Mouse (Mus musculus): ENCODE data around the gene Ctso. TPM values are rescaled to one million over a fixed set of nuclear protein-coding genes. Genes with fewer than 3 reads are reported as not detected.
A peak's percentile ranks its signal among the peaks of the same experiment; 100 is the strongest.

The Ctso gene
- polyA plus RNA-seq, 1 experiment from 2014 or later: 7.1 TPM

- Histone ChIP-seq H3K9me3 (ENCODE audit: control insufficient read depth, low read length) (no peaks in the 10 kb centered on the region), H3K4me3 (replicated peaks; ENCODE audit: low read depth, low read length) (no peak overlapping the region), H3K4me1 (ENCODE audit: control insufficient read depth, insufficient read depth, low read length) (peaks cover 9% of the 10 kb centered on the region), H3K27ac (replicated peaks; ENCODE audit: low read depth, low read length) (no peak overlapping the region), H3K9ac (replicated peaks; ENCODE audit: low read length) (no peak overlapping the region), H3K27me3 (ENCODE audit: control insufficient read depth, insufficient read depth, low read length) (no peaks in the 10 kb centered on the region), H3K36me3 (ENCODE audit: control insufficient read depth, insufficient read depth, low read length) (no peaks in the 10 kb centered on the region), H3K4me2 (ENCODE audit: low read length) (no peak overlapping the region)
- DNase-seq: no peak
- ATAC-seq (ENCODE audit: low FRiP score, low TSS enrichment): no peak
- WGBS: 70% methylated on average over 3 of the region's 3 CpGs
These were observed 12.7 kb upstream of the Ctso start for GRCm38 (mm10) chr3:81919681-81920080.

GRCm38 (mm10) chr3:81922910-81923309 is 9.5 kb upstream of the Ctso start:
- no peaks in the 10 kb centered on the region for H3K36me3 ChIP-seq (ENCODE audit: control insufficient read depth, insufficient read depth, low read length)
- H3K9ac ChIP-seq (replicated peaks; ENCODE audit: low read length): no peak overlapping the region
- no peak overlapping the region for H3K27ac ChIP-seq (replicated peaks; ENCODE audit: low read depth, low read length)
- peaks cover 9% of the 10 kb centered on the region for H3K4me1 ChIP-seq (ENCODE audit: control insufficient read depth, insufficient read depth, low read length)
- H3K4me3 ChIP-seq (replicated peaks; ENCODE audit: low read depth, low read length): no peak overlapping the region
- DNase-seq (peak; percentile 39), ATAC-seq (ENCODE audit: low FRiP score, low TSS enrichment) (peak; percentile 28; the same call in 1 of the 2 replicates)
- no peaks in the 10 kb centered on the region for H3K27me3 ChIP-seq (ENCODE audit: control insufficient read depth, insufficient read depth, low read length)
- WGBS: 54% methylated on average over 4 of the region's 4 CpGs
- H3K9me3 ChIP-seq (ENCODE audit: control insufficient read depth, low read length): no peaks in the 10 kb centered on the region
- no peak overlapping the region for H3K4me2 ChIP-seq (ENCODE audit: low read length)

GRCm38 (mm10) chr3:81924931-81925330 is 7.5 kb upstream of the Ctso start:
- H3K4me2 ChIP-seq (ENCODE audit: low read length): no peak overlapping the region
- DNase-seq: peak; percentile 90
- H3K4me1 ChIP-seq (ENCODE audit: control insufficient read depth, insufficient read depth, low read length): peaks cover 9% of the 10 kb centered on the region
- H3K27ac ChIP-seq (replicated peaks; ENCODE audit: low read depth, low read length): no peak overlapping the region
- no peak overlapping the region for H3K9ac ChIP-seq (replicated peaks; ENCODE audit: low read length)
- WGBS: 0% methylated on average over 1 of the region's 1 CpGs
- no peaks in the 10 kb centered on the region for H3K36me3 ChIP-seq (ENCODE audit: control insufficient read depth, insufficient read depth, low read length)
- no peak for ATAC-seq (ENCODE audit: low FRiP score, low TSS enrichment)
- no peaks in the 10 kb centered on the region for H3K27me3 ChIP-seq (ENCODE audit: control insufficient read depth, insufficient read depth, low read length)
- H3K4me3 ChIP-seq (replicated peaks; ENCODE audit: low read depth, low read length): no peak overlapping the region
- H3K9me3 ChIP-seq (ENCODE audit: control insufficient read depth, low read length): no peaks in the 10 kb centered on the region

GRCm38 (mm10) chr3:81925856-81926255 is 6.5 kb upstream of the Ctso start:
- WGBS: 75% methylated on average over 5 of the region's 5 CpGs
- Histone ChIP-seq H3K4me2 (ENCODE audit: low read length) (no peak overlapping the region), H3K9me3 (ENCODE audit: control insufficient read depth, low read length) (no peaks in the 10 kb centered on the region), H3K27me3 (ENCODE audit: control insufficient read depth, insufficient read depth, low read length) (no peaks in the 10 kb centered on the region), H3K4me3 (replicated peaks; ENCODE audit: low read depth, low read length) (no peak overlapping the region), H3K9ac (replicated peaks; ENCODE audit: low read length) (no peak overlapping the region), H3K36me3 (ENCODE audit: control insufficient read depth, insufficient read depth, low read length) (no peaks in the 10 kb centered on the region), H3K4me1 (ENCODE audit: control insufficient read depth, insufficient read depth, low read length) (peaks cover 9% of the 10 kb centered on the region), H3K27ac (replicated peaks; ENCODE audit: low read depth, low read length) (no peak overlapping the region)
- DNase-seq (no peak), ATAC-seq (ENCODE audit: low FRiP score, low TSS enrichment) (no peak)

- peaks cover 9% of the 10 kb centered on the region for H3K4me1 ChIP-seq (ENCODE audit: control insufficient read depth, insufficient read depth, low read length)
- no peaks in the 10 kb centered on the region for H3K9me3 ChIP-seq (ENCODE audit: control insufficient read depth, low read length)
- no peaks in the 10 kb centered on the region for H3K27me3 ChIP-seq (ENCODE audit: control insufficient read depth, insufficient read depth, low read length)
- H3K4me3 ChIP-seq (replicated peaks; ENCODE audit: low read depth, low read length): no peak overlapping the region
- 0 out of 2 replicates have a peak overlapping the region, but pooled peaks have one; percentile 45 for H3K27ac ChIP-seq (replicated peaks; ENCODE audit: low read depth, low read length)
- no peaks in the 10 kb centered on the region for H3K36me3 ChIP-seq (ENCODE audit: control insufficient read depth, insufficient read depth, low read length)
- H3K9ac ChIP-seq (replicated peaks; ENCODE audit: low read length): no peak overlapping the region; the same call in 1 of the 2 replicates
- H3K4me2 ChIP-seq (ENCODE audit: low read length): no peak overlapping the region
- DNase-seq: peak; percentile 68
- ATAC-seq (ENCODE audit: low FRiP score, low TSS enrichment): no peak
- 54% methylated on average over 9 of the region's 9 CpGs for WGBS
These were observed 5.6 kb upstream of the Ctso start for GRCm38 (mm10) chr3:81926764-81927325.

GRCm38 (mm10) chr3:81929073-81929472 is 3.3 kb upstream of the Ctso start:
- DNase-seq: no peak

GRCm38 (mm10) chr3:81931695-81932094 is 706 bp upstream of the Ctso start:
- Histone ChIP-seq H3K4me3 (replicated peaks; ENCODE audit: low read depth, low read length) (no peak overlapping the region), H3K9ac (replicated peaks; ENCODE audit: low read length) (no peak overlapping the region), H3K4me1 (ENCODE audit: control insufficient read depth, insufficient read depth, low read length) (no peaks in the 10 kb centered on the region), H3K27me3 (ENCODE audit: control insufficient read depth, insufficient read depth, low read length) (no peaks in the 10 kb centered on the region), H3K4me2 (ENCODE audit: low read length) (no peak overlapping the region), H3K36me3 (ENCODE audit: control insufficient read depth, insufficient read depth, low read length) (no peaks in the 10 kb centered on the region), H3K9me3 (ENCODE audit: control insufficient read depth, low read length) (no peaks in the 10 kb centered on the region), H3K27ac (replicated peaks; ENCODE audit: low read depth, low read length) (no peak overlapping the region)
- DNase-seq (no peak), ATAC-seq (ENCODE audit: low FRiP score, low TSS enrichment) (no peak)
- 63% methylated on average over 3 of the region's 3 CpGs for WGBS

More at GRCm38 (mm10) chr3:81929073-81929472, 3.3 kb upstream of the Ctso start:
- Histone ChIP-seq H3K36me3 (ENCODE audit: control insufficient read depth, insufficient read depth, low read length) (no peaks in the 10 kb centered on the region), H3K27me3 (ENCODE audit: control insufficient read depth, insufficient read depth, low read length) (no peaks in the 10 kb centered on the region), H3K9me3 (ENCODE audit: control insufficient read depth, low read length) (no peaks in the 10 kb centered on the region), H3K4me1 (ENCODE audit: control insufficient read depth, insufficient read depth, low read length) (no peaks in the 10 kb centered on the region), H3K27ac (replicated peaks; ENCODE audit: low read depth, low read length) (no peak overlapping the region), H3K9ac (replicated peaks; ENCODE audit: low read length) (no peak overlapping the region), H3K4me3 (replicated peaks; ENCODE audit: low read depth, low read length) (no peak overlapping the region), H3K4me2 (ENCODE audit: low read length) (no peak overlapping the region)
- no peak for ATAC-seq (ENCODE audit: low FRiP score, low TSS enrichment)
- WGBS: 91% methylated on average over 1 of the region's 1 CpGs

GRCm38 (mm10) chr3:81933348-81933747 is 947 bp downstream of the Ctso start:
- no peak for DNase-seq
- Histone ChIP-seq H3K4me3 (replicated peaks; ENCODE audit: low read depth, low read length) (no peak overlapping the region), H3K9me3 (ENCODE audit: control insufficient read depth, low read length) (no peaks in the 10 kb centered on the region), H3K27ac (replicated peaks; ENCODE audit: low read depth, low read length) (no peak overlapping the region), H3K4me2 (ENCODE audit: low read length) (no peak overlapping the region), H3K9ac (replicated peaks; ENCODE audit: low read length) (no peak overlapping the region), H3K36me3 (ENCODE audit: control insufficient read depth, insufficient read depth, low read length) (no peaks in the 10 kb centered on the region), H3K4me1 (ENCODE audit: control insufficient read depth, insufficient read depth, low read length) (no peaks in the 10 kb centered on the region), H3K27me3 (ENCODE audit: control insufficient read depth, insufficient read depth, low read length) (no peaks in the 10 kb centered on the region)
- no peak for ATAC-seq (ENCODE audit: low FRiP score, low TSS enrichment)
- 83% methylated on average over 4 of the region's 4 CpGs for WGBS

- Histone ChIP-seq H3K9ac (replicated peaks; ENCODE audit: low read length) (no peak overlapping the region), H3K36me3 (ENCODE audit: control insufficient read depth, insufficient read depth, low read length) (no peaks in the 10 kb centered on the region), H3K27me3 (ENCODE audit: control insufficient read depth, insufficient read depth, low read length) (no peaks in the 10 kb centered on the region), H3K4me1 (ENCODE audit: control insufficient read depth, insufficient read depth, low read length) (no peaks in the 10 kb centered on the region), H3K4me2 (ENCODE audit: low read length) (no peak overlapping the region), H3K27ac (replicated peaks; ENCODE audit: low read depth, low read length) (no peak overlapping the region), H3K9me3 (ENCODE audit: control insufficient read depth, low read length) (no peaks in the 10 kb centered on the region), H3K4me3 (replicated peaks; ENCODE audit: low read depth, low read length) (no peak overlapping the region)
- ATAC-seq (ENCODE audit: low FRiP score, low TSS enrichment) (no peak), DNase-seq (no peak)
- WGBS: 82% methylated on average over 3 of the region's 3 CpGs
These were observed 6.5 kb downstream of the Ctso start for GRCm38 (mm10) chr3:81938924-81939323.

Measured in midbrain, embryonic 14.5 days (tissue).